Mouse (Mus musculus) ES-Bruce4 (cell line): ENCODE measurements at regions not wholly inside any gene's neighbourhood (a gene's known extent, or its start where the extent isn't known, plus 50 kb on each side); places are given as distances from the start of the nearest gene placed in this dataset.

Experiments
- H3K27ac ChIP-seq: 2 replicates; pipeline ENCODE4 v1.5.1; 2012; ENCODE audit warnings: low read length, inconsistent platforms; ENCODE audit not compliant: insufficient read depth
- H3K27me3 ChIP-seq: 2 replicates; pipeline ENCODE4 v1.6.1; 2012; ENCODE audit warnings: mild to moderate bottlenecking, low read length, inconsistent platforms; ENCODE audit not compliant: control insufficient read depth, poor library complexity, insufficient read depth, severe bottlenecking
- H3K36me3 ChIP-seq: 2 replicates; pipeline ENCODE4 v1.6.1; 2012; ENCODE audit warnings: inconsistent platforms, mild to moderate bottlenecking, low read length, moderate library complexity; ENCODE audit not compliant: control insufficient read depth, poor library complexity, insufficient read depth, severe bottlenecking
- H3K4me1 ChIP-seq: one replicate; pipeline ENCODE4 v1.8.1; 2011; ENCODE audit warnings: low read length; ENCODE audit not compliant: control insufficient read depth, insufficient read depth
- H3K4me3 ChIP-seq: 2 replicates; pipeline ENCODE4 v1.5.1; 2011; ENCODE audit warnings: low read depth, mild to moderate bottlenecking, low read length
- H3K9ac ChIP-seq: 2 replicates; pipeline ENCODE4 v1.6.1; 2012; ENCODE audit warnings: low read depth, mild to moderate bottlenecking, inconsistent platforms; ENCODE audit not compliant: poor library complexity, severe bottlenecking
- H3K9me3 ChIP-seq: replicated peaks from 2 replicates; pipeline ENCODE4 v1.6.1; 2012; ENCODE audit warnings: mild to moderate bottlenecking, low read length, inconsistent platforms; ENCODE audit not compliant: control insufficient read depth, poor library complexity, insufficient read depth, severe bottlenecking
- CTCF ChIP-seq: IDR thresholded peaks from one replicate; pipeline ENCODE4 v1.8.1; 2011; ENCODE audit warnings: low read depth, low read length
- EP300 ChIP-seq: IDR thresholded peaks from 2 replicates; pipeline ENCODE4 v1.6.1; 2011; ENCODE audit warnings: low read depth, low read length; ENCODE audit not compliant: insufficient read depth
- POLR2A ChIP-seq: IDR thresholded peaks from one replicate; pipeline ENCODE4 v1.8.1; 2011; ENCODE audit warnings: low read length; ENCODE audit not compliant: insufficient read depth

DNA sequence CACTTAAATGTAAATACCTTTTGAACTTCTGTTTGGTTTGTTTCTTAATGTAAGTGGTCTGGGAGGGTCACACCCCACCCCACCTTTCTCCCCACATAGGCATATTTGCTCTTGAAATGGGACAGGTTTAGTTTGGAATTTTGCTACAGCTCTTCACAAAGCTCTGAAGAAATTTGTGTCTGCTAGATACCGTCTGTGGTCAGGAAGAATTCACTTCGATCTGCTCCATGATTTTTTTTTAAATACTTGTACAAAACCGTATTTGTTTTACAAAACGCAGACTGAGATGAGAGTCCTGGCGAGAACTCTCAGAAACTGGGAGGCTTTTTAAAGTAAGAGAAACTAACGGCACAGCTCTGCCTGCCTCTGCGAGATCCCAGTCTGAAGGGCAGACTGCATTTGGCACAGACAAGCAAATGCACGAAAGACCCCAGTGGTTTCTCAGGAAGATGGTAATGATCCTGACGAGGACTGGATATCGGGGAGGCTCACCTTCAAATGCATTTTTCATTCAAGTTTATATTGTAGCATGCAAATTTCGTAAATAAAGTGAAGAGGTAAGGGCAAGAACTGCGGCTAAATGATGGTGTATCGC is 423.5 kb upstream of the Tbc1d2b start:
- Histone ChIP-seq H3K9me3 (no peaks in the 10 kb centered on the region), H3K27ac (no peak overlapping the region), H3K4me1 (no peaks in the 10 kb centered on the region), H3K4me3 (no peak overlapping the region), H3K9ac (no peak overlapping the region), H3K27me3 (no peaks in the 10 kb centered on the region), H3K36me3 (no peaks in the 10 kb centered on the region)
- TF ChIP-seq CTCF (no peak), POLR2A (no peak), EP300 (no peak)

DNA sequence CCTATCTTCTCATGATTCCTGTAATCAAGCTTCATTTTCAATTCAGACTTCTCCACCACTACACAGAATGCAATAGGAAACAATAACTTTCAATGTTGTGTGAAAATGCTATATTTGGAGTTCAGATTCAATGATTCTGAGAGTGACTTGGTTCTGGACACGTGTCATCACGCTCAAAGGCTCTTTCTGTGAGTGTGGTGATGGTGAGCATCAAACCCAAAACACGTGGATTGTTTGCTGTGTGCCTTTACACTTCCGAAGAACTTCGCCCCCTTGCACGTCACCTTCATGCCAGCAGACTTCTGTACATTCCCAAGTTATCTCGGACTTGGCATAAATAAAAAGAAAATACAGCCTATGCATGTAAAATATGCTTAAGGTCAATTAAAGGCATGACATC is 425.1 kb upstream of the Tbc1d2b start:
- H3K4me3 ChIP-seq = no peak overlapping the region
- H3K27me3 ChIP-seq = no peaks in the 10 kb centered on the region
- no peak overlapping the region for H3K9ac ChIP-seq
- H3K27ac ChIP-seq = no peak overlapping the region
- H3K36me3 ChIP-seq = no peaks in the 10 kb centered on the region
- H3K4me1 ChIP-seq = no peaks in the 10 kb centered on the region
- TF ChIP-seq EP300 (no peak), CTCF (no peak), POLR2A (no peak)
- no peaks in the 10 kb centered on the region for H3K9me3 ChIP-seq

DNA sequence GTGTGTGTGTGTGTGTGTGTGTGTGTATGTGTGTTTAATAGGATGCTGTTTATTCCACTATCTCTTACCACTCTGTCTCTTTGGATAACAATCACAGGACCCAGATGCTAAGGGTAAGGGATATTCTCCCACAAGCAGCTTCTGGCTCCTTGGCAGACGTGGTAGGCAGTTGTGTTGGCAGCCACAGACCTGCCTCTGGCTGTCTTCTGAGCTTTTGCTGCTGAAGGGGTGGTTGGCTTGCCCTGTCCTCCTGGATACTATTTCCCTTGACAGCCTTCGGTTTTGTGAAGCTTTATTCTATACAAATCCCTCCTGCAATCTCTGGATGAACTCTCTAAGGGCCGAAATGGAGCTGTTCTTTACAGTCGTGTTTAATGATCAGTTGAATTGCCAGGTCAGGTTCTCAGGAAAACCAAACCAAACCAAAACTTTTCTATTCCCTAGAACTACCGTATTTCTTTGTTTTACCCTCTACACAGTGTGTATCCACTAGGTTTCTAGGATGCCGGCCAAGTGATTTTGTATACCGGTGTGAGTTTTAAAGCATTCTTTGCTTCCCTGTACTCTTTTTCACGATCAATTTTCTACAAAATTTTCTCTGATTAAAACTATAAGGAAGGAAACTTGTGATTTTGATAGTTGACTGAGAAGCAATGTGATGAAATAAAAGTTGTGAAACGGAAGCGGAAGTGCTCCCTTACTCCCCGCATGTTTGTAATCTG is 426.8 kb upstream of the Tbc1d2b start:
- Histone ChIP-seq H3K4me1 (no peaks in the 10 kb centered on the region), H3K9me3 (no peaks in the 10 kb centered on the region), H3K4me3 (no peak overlapping the region), H3K36me3 (no peaks in the 10 kb centered on the region), H3K27me3 (no peaks in the 10 kb centered on the region), H3K9ac (no peak overlapping the region), H3K27ac (no peak overlapping the region)
- TF ChIP-seq EP300 = no peak
- no peak for TF ChIP-seq CTCF
- TF ChIP-seq POLR2A = no peak

DNA sequence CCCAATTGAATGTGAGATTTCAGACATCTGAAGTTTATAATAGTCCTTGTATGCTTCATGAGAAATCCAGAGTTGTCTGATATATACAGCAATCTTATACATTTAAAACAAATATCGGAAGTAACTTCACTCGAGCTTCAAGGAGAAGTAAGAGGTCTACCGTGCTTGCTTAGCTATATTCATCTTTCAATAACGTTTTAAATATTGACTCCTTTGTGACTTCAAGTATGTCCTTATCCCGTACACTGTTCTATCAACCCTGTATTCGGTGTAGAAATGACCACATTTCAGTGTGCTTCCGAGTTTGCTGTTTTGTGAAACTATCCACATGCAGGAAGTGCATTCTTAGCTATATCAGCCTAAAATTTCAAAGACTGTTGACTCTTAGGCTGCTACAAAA is 427.8 kb upstream of the Tbc1d2b start:
- H3K4me3 ChIP-seq = no peak overlapping the region
- H3K9ac ChIP-seq = no peak overlapping the region
- TF ChIP-seq POLR2A = no peak
- no peak for TF ChIP-seq EP300
- no peak for TF ChIP-seq CTCF
- H3K27me3 ChIP-seq = no peaks in the 10 kb centered on the region
- no peak overlapping the region for H3K27ac ChIP-seq
- H3K4me1 ChIP-seq = no peaks in the 10 kb centered on the region
- H3K36me3 ChIP-seq = no peaks in the 10 kb centered on the region
- no peaks in the 10 kb centered on the region for H3K9me3 ChIP-seq

DNA sequence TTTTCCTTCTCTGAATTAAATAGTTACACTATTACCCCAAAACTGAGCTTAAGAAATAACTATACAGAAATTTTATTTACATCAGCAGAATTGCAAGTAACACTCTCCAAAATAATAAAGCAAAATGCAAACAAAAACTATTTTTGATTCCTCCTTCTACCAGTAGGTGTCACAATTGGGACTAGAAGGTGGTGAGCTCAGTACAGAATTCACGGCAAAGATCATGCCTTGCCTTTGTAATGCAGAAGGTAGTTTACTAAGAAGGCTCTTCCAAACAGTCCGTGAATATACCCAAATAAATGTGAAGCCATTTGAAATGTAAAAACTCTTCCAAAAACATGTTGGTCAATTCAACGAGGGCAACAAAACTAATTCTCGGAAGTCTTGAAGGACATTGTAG is 428.5 kb upstream of the Tbc1d2b start:
- H3K4me1 ChIP-seq = no peaks in the 10 kb centered on the region
- H3K4me3 ChIP-seq = no peak overlapping the region
- TF ChIP-seq CTCF (no peak), EP300 (no peak), POLR2A (no peak)
- H3K36me3 ChIP-seq = no peaks in the 10 kb centered on the region
- H3K9me3 ChIP-seq = no peaks in the 10 kb centered on the region
- no peak overlapping the region for H3K27ac ChIP-seq
- H3K27me3 ChIP-seq = no peaks in the 10 kb centered on the region
- H3K9ac ChIP-seq = no peak overlapping the region
